Mouse (Mus musculus) lung, postnatal 0 days (tissue): ENCODE results near the gene Chchd4.

Experiments used
- CTCF ChIP-seq: IDR thresholded peaks from 2 replicates; pipeline ENCODE4 v1.5.1; 2016; ENCODE audit warnings: antibody characterized with exemption, mild to moderate bottlenecking
- EP300 ChIP-seq: IDR thresholded peaks from 2 replicates; pipeline ENCODE4 v1.6.1; 2016; ENCODE audit warnings: antibody characterized with exemption, mild to moderate bottlenecking, control low read depth

GRCm38 (mm10) chr6:91518454-91519020, 45.2 kb upstream of the Chchd4 start:
- no peak for TF ChIP-seq CTCF
- TF ChIP-seq EP300: no peak
